Comparison of ENCODE assay signal across 18 mouse cellular contexts in the genomic region with DNA sequence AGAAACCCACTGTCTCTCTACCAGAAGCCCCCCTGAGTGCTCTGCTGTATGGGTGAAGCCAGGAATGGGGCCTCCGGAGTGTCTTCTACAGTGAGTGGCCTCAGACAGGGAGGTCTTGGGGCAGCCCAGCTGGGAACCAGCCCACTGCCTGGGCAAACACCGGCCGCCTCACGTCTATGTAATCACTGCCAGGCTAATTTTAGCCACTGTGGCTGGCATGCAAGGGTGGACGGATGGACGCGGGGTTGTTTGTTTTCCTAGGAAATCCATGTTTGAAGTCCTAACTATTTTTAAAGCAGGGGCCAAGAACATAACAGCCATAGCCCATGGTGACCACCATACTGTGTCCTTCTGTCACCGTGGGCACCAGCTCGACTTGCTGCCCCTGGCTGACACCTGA. TPM values are rescaled to one million over a fixed set of nuclear protein-coding genes. Genes with fewer than 3 reads are reported as not detected.
DNase-seq lines count a peak whose midpoint lies in the region; ATAC-seq lines count a peak whose summit lies in the region.
"Had no signal": no experiment of that assay in that cellular context is flagged by ENCODE, and none has a peak within 500 bp of the region (broad histone marks: within the 10 kb centered on the region; RNA-seq: fewer than 3 reads in every experiment).

No protein-coding gene starts in this region.

- no peak for ATAC-seq in heart, embryonic 12.5 days (ENCODE audit: insufficient number of reproducible peaks, low FRiP score)
- no peak for ATAC-seq in heart, embryonic 13.5 days (ENCODE audit: extremely low read depth, insufficient number of reproducible peaks, low FRiP score, low TSS enrichment)
- ATAC-seq in liver, embryonic 15.5 days (ENCODE audit: insufficient read depth), result no peak
- ATAC-seq: intestine, postnatal 0 days had no signal

- no peak for DNase-seq in heart, postnatal 25 days (ENCODE audit: low spot score)
- DNase-seq in heart, postnatal 10 days, result peak; percentile 58 to 64
- no peak for DNase-seq in adrenal gland, adult 8-10 months
- DNase-seq in layer of hippocampus, adult 9-10 months (ENCODE audit: low spot score), result no peak
- DNase-seq: adrenal gland, postnatal 10 days; cerebellum, adult 9-10 months; gastrocnemius, postnatal 25 days; right cerebral cortex, postnatal 4 days; thymus, adult 2 months had no signal

- H3K27ac ChIP-seq in heart, embryonic 12.5 days (ENCODE audit: poor library complexity, severe bottlenecking), result no peak overlapping the region
- no peak overlapping the region for H3K27ac ChIP-seq in heart, embryonic 13.5 days (replicated peaks)
- peak overlapping the region; percentile 100 for H3K27ac ChIP-seq in liver, embryonic 15.5 days (replicated peaks)
- H3K27ac ChIP-seq: forebrain, embryonic 12.5 days; hindbrain, embryonic 15.5 days; limb, embryonic 13.5 days had no signal

- H3K4me2 ChIP-seq in heart, embryonic 12.5 days, result no peak overlapping the region
- H3K4me2 ChIP-seq in heart, embryonic 13.5 days, result 0 out of 2 replicates have a peak overlapping the region, but pooled peaks have one; percentile 6
- H3K4me2 ChIP-seq in liver, embryonic 15.5 days, result no peak overlapping the region
- H3K4me2 ChIP-seq: forebrain, embryonic 12.5 days; hindbrain, embryonic 15.5 days; limb, embryonic 13.5 days had no signal

- H3K4me3 ChIP-seq in heart, embryonic 12.5 days, result no peak overlapping the region
- H3K4me3 ChIP-seq in heart, embryonic 13.5 days, result no peak overlapping the region
- H3K4me3 ChIP-seq in liver, embryonic 15.5 days (replicated peaks), result no peak overlapping the region
- H3K4me3 ChIP-seq: embryonic facial prominence, embryonic 10.5 days; forebrain, embryonic 12.5 days; hindbrain, embryonic 15.5 days; limb, embryonic 13.5 days had no signal

- intact Hi-C loops in heart, postnatal 25 days (cut with DNase I), result no loop called here
- intact Hi-C loops in heart, postnatal 10 days (cut with DNase I), result loop anchor here (2.0 kb wide), 1 partner anchor 19 kb away; no protein-coding TSS in a partner anchor

- H3K9ac ChIP-seq in heart, embryonic 12.5 days, result peak overlapping the region; percentile 42; the same call in 1 of the 2 replicates
- H3K9ac ChIP-seq in heart, embryonic 13.5 days, result peak overlapping the region; percentile 40; the same call in 1 of the 2 replicates
- peak overlapping the region; percentile 72; the same call in 1 of the 2 replicates for H3K9ac ChIP-seq in liver, embryonic 15.5 days
- H3K9ac ChIP-seq: forebrain, embryonic 12.5 days; hindbrain, embryonic 15.5 days; limb, embryonic 13.5 days had no signal

- H3K9me3 ChIP-seq in heart, embryonic 12.5 days (replicated peaks), result no peaks in the 10 kb centered on the region
- no peaks in the 10 kb centered on the region for H3K9me3 ChIP-seq in heart, embryonic 13.5 days
- H3K9me3 ChIP-seq in liver, embryonic 15.5 days (replicated peaks), result no peaks in the 10 kb centered on the region
- H3K9me3 ChIP-seq: embryonic facial prominence, embryonic 10.5 days; forebrain, embryonic 12.5 days; hindbrain, embryonic 15.5 days; limb, embryonic 13.5 days had no signal

- peaks cover 30% of the 10 kb centered on the region for H3K4me1 ChIP-seq in heart, embryonic 12.5 days (replicated peaks)
- peaks cover 37% of the 10 kb centered on the region for H3K4me1 ChIP-seq in heart, embryonic 13.5 days
- H3K4me1 ChIP-seq in liver, embryonic 15.5 days (replicated peaks), result peaks cover 75% of the 10 kb centered on the region

- 45% methylated on average over 9 of the region's 9 CpGs for WGBS in heart, embryonic 12.5 days
- WGBS in heart, embryonic 13.5 days, result 35% methylated on average over 9 of the region's 9 CpGs
- 66% methylated on average over 9 of the region's 9 CpGs for WGBS in liver, embryonic 15.5 days (ENCODE audit: insufficient replicate concordance)

- H3K27me3 ChIP-seq in heart, embryonic 12.5 days (replicated peaks), result peaks cover 3% of the 10 kb centered on the region; the same call in 1 of the 2 replicates
- H3K27me3 ChIP-seq in heart, embryonic 13.5 days (replicated peaks), result peaks cover 14% of the 10 kb centered on the region
- H3K27me3 ChIP-seq in liver, embryonic 15.5 days, result peaks cover 45% of the 10 kb centered on the region
- H3K27me3 ChIP-seq: forebrain, embryonic 12.5 days; hindbrain, embryonic 15.5 days; limb, embryonic 13.5 days had no signal

- H3K36me3 ChIP-seq in heart, embryonic 12.5 days, result no peaks in the 10 kb centered on the region
- H3K36me3 ChIP-seq in heart, embryonic 13.5 days, result no peaks in the 10 kb centered on the region
- H3K36me3 ChIP-seq in liver, embryonic 15.5 days (replicated peaks), result no peaks in the 10 kb centered on the region
- H3K36me3 ChIP-seq: forebrain, embryonic 12.5 days; hindbrain, embryonic 15.5 days; limb, embryonic 13.5 days had no signal

RNA-seq across cellular contexts. Expression of gene Alpl, which starts 46.1 kb away (rescaled TPM):
- polyA plus RNA-seq in heart, embryonic 12.5 days (2016; fragmentation: Nextera tagmentation; extraction: Ambion mirVana), result 1.7 and 2.2 TPM in 2 replicates
- total RNA-seq in heart, postnatal 25 days (2021), result 10 to 100 TPM; 52.8 to 68.3 TPM
- polyA plus RNA-seq in heart, embryonic 13.5 days (2015; fragmentation: Nextera tagmentation; extraction: Ambion mirVana), result 3.3 and 3.8 TPM in 2 replicates
- 10 to 100 TPM; 40.4 to 61.8 TPM for total RNA-seq in heart, postnatal 10 days (2021)
- 9.7 and 12.0 TPM in 2 replicates for polyA plus RNA-seq in liver, embryonic 15.5 days (2015; fragmentation: Nextera tagmentation; extraction: Ambion mirVana)
- total RNA-seq in adrenal gland, adult 8-10 months (2022), result 100 to 1,000 TPM in 2 of 4 experiments, 1 to 10 TPM in 2; 5.0 to 180 (median 83.0) TPM
- total RNA-seq: common myeloid progenitor, adult 5-6 weeks had no signal

Comparison
In these comparisons a context has a peak if more than half of its experiments do, and no peak if none do; other contexts are left out.
1. DNase-seq: peak in heart, postnatal 10 days (2 of 2); none in heart, postnatal 25 days (single experiment), adrenal gland, adult 8-10 months (single experiment) and layer of hippocampus, adult 9-10 months (single experiment).
2. Peak in every context shown above with its lines, with median percentiles within 50 percentile points of each other: H3K9ac ChIP-seq.